Mouse (Mus musculus): ENCODE measurements around the gene Anapc1. TPM values are rescaled to one million over a fixed set of nuclear protein-coding genes. Genes with fewer than 3 reads are reported as not detected.

The Anapc1 gene
- total and polyA plus RNA-seq, 3 experiments: 94.8 to 196 (median 123) TPM

GRCm38 (mm10) chr2:128582881-128583280 lies 104.3 kb downstream of the Anapc1 start:
- no peak for TF ChIP-seq GABPA (IDR thresholded peaks at IDR 0.05; ENCODE audit: low read depth, low read length)
- Histone ChIP-seq H3K79me2 (ENCODE audit: control insufficient read depth, insufficient read depth, low read length, poor library complexity) (no peaks in the 10 kb centered on the region), H3K27ac (ENCODE audit: control insufficient read depth, low read depth, low read length) (no peak overlapping the region), H3K36me3 (ENCODE audit: control insufficient read depth in 1 of 2, insufficient read depth in 2 of 2, low read length in 2 of 2) (no peaks in the 10 kb centered on the region), H3K4me1 (ENCODE audit: control insufficient read depth in 1 of 2, insufficient read depth in 2 of 2, low read length in 2 of 2) (no peaks in the 10 kb centered on the region), H3K9ac (ENCODE audit: control insufficient read depth, low read depth, low read length, poor library complexity, severe bottlenecking) (no peak overlapping the region), H3K4me3 (ENCODE audit: control insufficient read depth in 1 of 2, insufficient read depth in 1 of 2, low read depth in 2 of 2, low read length in 2 of 2) (no peak overlapping the region), H3K27me3 (ENCODE audit: control insufficient read depth in 1 of 2, insufficient read depth in 2 of 2, low read length in 2 of 2) (peaks cover 2 to 12% of the 10 kb centered on the region in 2 experiments), H3K9me3 (replicated peaks; ENCODE audit: insufficient read depth, low read length) (no peaks in the 10 kb centered on the region)
- DNase-seq (ENCODE audit: low read depth, low spot score): no peak

- no peaks in the 10 kb centered on the region for H3K36me3 ChIP-seq (ENCODE audit: control insufficient read depth in 1 of 2, insufficient read depth in 2 of 2, low read length in 2 of 2)
- H3K9me3 ChIP-seq (replicated peaks; ENCODE audit: insufficient read depth, low read length): no peaks in the 10 kb centered on the region
- peaks cover 2 to 4% of the 10 kb centered on the region in 2 experiments; a peak in 3 of 4 replicates for H3K27me3 ChIP-seq (ENCODE audit: control insufficient read depth in 1 of 2, insufficient read depth in 2 of 2, low read length in 2 of 2)
- H3K79me2 ChIP-seq (ENCODE audit: control insufficient read depth, insufficient read depth, low read length, poor library complexity): no peaks in the 10 kb centered on the region
- peak overlapping the region in 1 of 2 experiments; percentile 20; a peak in 1 of 4 replicates for H3K4me3 ChIP-seq (ENCODE audit: control insufficient read depth in 1 of 2, insufficient read depth in 1 of 2, low read depth in 2 of 2, low read length in 2 of 2)
- no peak overlapping the region for H3K27ac ChIP-seq (ENCODE audit: control insufficient read depth, low read depth, low read length)
- no peak overlapping the region for H3K9ac ChIP-seq (ENCODE audit: control insufficient read depth, low read depth, low read length, poor library complexity, severe bottlenecking)
- no peak for TF ChIP-seq E2F4 (IDR thresholded peaks at IDR 0.05; ENCODE audit: borderline replicate concordance, low read depth, low read length)
- peak; percentile 24; the same call in 1 of the 2 replicates for TF ChIP-seq MYC (IDR thresholded peaks at IDR 0.05; ENCODE audit: low read depth, low read length)
- TF ChIP-seq SIN3A (IDR thresholded peaks at IDR 0.05; ENCODE audit: low read length): no peak
- no peak for TF ChIP-seq CHD1 (IDR thresholded peaks at IDR 0.05; ENCODE audit: low read depth, low read length)
- peak; percentile 72 for TF ChIP-seq RAD21 (IDR thresholded peaks at IDR 0.05; ENCODE audit: low read depth, low read length)
- TF ChIP-seq USF2 (IDR thresholded peaks at IDR 0.05; ENCODE audit: borderline replicate concordance in 1 of 2, insufficient read depth in 1 of 2, low read depth in 1 of 2, low read length in 2 of 2): no peak
- TF ChIP-seq TCF12 (IDR thresholded peaks at IDR 0.05; ENCODE audit: low read depth, low read length): no peak
- TF ChIP-seq UBTF (IDR thresholded peaks at IDR 0.05; ENCODE audit: borderline replicate concordance, insufficient read depth, low read depth, low read length): no peak
- 0 out of 2 replicates have a peak, but pooled peaks have one; percentile 21 for TF ChIP-seq MXI1 (IDR thresholded peaks at IDR 0.05; ENCODE audit: low read depth, low read length)
- TF ChIP-seq RCOR1 (IDR thresholded peaks at IDR 0.05; ENCODE audit: low read depth, low read length): no peak
- TF ChIP-seq MAX (IDR thresholded peaks at IDR 0.05; ENCODE audit: low read length): 0 out of 2 replicates have a peak, but pooled peaks have one; percentile 27
- TF ChIP-seq SMC3 (IDR thresholded peaks at IDR 0.05; ENCODE audit: low read depth, low read length): peak; percentile 62
- peak; percentile 60 to 89 (median 63) for TF ChIP-seq CTCF (IDR thresholded peaks at IDR 0.05 in 2 of 3, conservative IDR thresholded peaks at IDR 0.05 in 1 of 3; ENCODE audit: control insufficient read depth in 1 of 3, insufficient read depth in 1 of 3, low read depth in 2 of 3, low read length in 3 of 3, poor library complexity in 1 of 3, severe bottlenecking in 1 of 3)
- peak; percentile 52 for TF ChIP-seq ZC3H11A (IDR thresholded peaks at IDR 0.05; ENCODE audit: low read depth, low read length)
- no peak for TF ChIP-seq EP300 (IDR thresholded peaks at IDR 0.05; ENCODE audit: low read depth in 1 of 2, low read length in 2 of 2)
- DNase-seq (ENCODE audit: low read depth, low spot score): peak; percentile 74
- H3K4me1 ChIP-seq (ENCODE audit: control insufficient read depth in 1 of 2, insufficient read depth in 2 of 2, low read length in 2 of 2): no peaks in the 10 kb centered on the region
Measured at GRCm38 (mm10) chr2:128572726-128573624, 114.2 kb downstream of the Anapc1 start.

All from MEL (cell line).